Mouse (Mus musculus) cerebellum, adult 8-10 months (tissue): ENCODE measurements around the gene Cyp4f13.

Experiments used
- DNase-seq: peaks from one replicate; pipeline ENCODE4 v3.0.0; 2022

Gene Cyp4f13

DNA sequence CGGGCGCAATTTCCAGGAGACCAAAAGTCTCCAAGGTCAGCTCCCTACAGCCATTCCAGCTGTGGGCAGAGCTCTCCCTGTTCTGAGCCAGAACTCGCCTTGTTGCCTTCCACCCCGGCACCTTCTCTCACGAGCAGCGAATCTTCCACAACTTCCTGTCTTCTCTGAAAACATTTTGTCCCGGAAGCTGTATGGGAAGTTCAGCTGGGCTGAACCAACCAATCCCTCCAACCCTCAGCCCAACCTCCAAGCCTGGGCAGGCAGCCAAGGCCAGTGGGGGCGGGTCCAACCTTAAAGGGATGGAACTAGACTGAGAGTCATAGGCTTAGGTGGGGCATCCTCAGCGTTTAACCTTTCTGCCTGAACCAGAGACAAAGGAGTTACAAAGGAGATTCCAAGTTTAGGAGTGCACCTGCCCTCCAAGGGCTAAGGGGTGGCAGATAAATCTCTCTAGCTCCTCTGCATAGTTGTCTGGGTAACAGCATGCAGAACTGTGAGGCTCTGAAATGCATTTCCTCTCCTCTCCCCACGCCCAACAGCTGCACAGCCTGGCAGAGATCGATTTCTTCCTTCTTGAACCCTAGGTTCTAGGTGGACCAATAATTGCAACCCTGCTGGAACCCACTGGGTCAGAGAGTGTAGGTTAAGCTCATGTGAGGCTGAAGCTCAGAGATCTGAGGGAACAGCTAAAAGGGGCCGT, at the start of gene Cyp4f13:
Gene Cyp4f13 (minus strand): TSS at position 188 of the 700 bp plus-strand sequence.
- DNase-seq, result peak; percentile 89

DNA sequence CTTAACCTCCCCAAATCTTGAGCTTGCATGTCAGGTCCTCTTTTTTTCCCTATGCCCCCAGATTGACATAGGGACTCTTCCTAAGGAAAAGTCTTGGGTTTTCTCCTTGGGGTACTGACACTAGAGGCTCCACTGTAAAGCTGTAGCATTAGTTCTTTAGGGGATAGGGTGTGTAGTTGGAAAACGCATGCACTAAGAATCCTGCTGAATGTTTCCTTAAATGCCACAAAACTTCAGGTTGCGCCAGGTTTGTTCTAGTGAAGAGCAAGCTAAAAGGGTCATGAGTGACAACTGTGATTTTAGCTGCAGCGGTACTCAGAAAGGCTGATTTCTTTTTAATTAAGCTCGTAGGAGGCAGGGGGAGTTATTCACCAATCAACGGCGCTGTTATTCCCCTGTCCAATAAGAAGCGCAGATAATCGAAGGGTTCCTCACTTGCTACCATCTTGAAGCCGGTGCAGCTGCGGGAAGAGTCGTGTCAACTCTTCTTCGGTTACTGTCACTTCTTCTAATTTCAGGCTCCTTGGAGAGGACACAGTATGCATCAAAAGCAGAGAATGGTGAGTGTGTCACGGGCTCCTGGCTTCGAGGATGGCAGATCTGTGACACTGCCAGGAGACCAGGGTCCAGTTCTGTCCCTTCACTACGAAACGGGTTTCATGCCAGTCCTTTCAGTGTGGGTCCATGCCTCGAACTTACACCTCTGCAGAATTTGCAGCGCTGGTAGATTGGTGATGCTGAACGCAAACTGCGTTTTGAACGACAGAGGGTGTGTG, 45.7 kb upstream of the Cyp4f13 start, which contains the start of gene Zfp952:
Gene Zfp952 (plus strand): TSS at position 431 of the 776 bp plus-strand sequence.
- peak; percentile 77 for DNase-seq

- DNase-seq, result no peak
These were observed 44.9 kb upstream of the Cyp4f13 start for GRCm38 (mm10) chr17:32991965-32992698.

DNA sequence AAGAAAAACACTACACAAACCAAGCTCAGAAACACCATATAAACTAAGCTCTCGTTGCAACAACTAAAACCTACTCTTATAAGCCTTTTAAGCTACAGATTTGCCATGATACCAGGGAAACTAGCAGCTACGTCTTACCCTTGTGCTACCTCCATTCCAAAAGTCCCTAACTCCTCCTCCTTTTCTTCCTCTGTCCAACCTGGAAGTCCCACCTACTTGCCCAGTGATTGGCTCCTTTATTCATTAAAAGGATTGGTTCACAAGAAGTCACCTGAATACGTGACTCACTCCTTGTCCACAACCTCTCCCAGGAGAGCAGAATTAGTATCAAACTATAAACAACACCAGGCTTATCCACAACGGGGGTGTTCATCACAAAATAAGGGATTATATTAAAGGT, 39.1 kb upstream of the Cyp4f13 start:
- no peak for DNase-seq

- no peak for DNase-seq
These were observed 34.2 kb upstream of the Cyp4f13 start for GRCm38 (mm10) chr17:32981361-32981760.

DNA sequence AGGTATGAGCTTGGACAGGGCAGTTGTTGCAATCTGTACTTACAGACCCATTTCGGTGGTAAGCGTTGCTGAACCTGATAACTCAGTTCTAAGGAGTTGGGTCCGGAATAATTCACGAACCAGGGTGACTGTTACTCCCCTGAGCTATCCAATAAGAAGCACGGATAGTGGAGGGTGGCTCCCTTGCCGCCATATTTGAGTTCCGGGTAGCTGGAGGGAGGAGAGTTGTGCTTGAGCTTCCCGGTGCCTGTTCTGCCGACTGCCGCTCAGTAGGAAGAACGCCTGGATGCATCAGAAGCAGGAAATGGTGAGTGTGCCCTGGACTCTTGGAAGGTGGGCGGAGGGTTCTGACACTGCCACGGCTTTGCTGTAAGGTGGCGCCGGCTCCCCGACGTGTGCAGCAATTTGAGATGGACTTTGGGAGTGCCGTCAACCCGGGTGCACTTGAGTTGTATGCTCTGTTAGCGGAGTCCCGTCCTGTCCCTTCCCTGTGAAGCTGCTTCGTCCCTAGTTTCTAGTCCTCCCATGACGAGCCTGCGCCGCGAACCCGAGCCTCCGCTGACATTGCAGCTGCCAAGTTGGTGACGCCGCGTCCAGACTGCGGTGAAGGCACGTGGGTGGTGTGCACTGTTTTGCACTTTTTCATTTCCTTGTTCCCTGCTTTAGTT, 18.6 kb upstream of the Cyp4f13 start, which contains the start of gene Zfp472:
Gene Zfp472 (plus strand): TSS at position 192 of the 668 bp plus-strand sequence.
- DNase-seq, result peak; percentile 91

GRCm38 (mm10) chr17:32965253-32965622, 18.0 kb upstream of the Cyp4f13 start:
- no peak for DNase-seq

- peak; percentile 84 for DNase-seq
These were observed 4.2 kb upstream of the Cyp4f13 start for GRCm38 (mm10) chr17:32951441-32951840.

- DNase-seq, result no peak
These were observed 3.8 kb upstream of the Cyp4f13 start for GRCm38 (mm10) chr17:32951006-32951405.

DNA sequence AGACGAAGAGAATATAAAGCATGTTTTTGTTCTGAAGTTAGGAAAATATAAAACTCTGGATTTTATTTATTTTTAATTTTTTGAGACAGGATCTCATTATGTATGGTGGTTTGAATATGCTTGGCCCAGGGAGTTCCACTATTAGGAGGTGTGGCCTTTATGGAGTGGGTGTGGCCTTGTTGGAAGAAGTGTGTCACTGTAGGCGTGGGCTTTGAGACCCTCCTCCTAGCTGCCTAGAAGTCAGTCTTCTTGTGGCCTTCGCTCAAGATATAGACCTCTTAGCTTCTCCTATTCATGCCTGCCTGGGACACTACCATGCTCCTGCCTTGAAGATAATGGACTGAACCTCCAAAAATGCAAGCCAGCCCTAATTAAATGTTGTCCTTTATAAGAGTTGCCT, 2.9 kb upstream of the Cyp4f13 start:
- no peak for DNase-seq

DNA sequence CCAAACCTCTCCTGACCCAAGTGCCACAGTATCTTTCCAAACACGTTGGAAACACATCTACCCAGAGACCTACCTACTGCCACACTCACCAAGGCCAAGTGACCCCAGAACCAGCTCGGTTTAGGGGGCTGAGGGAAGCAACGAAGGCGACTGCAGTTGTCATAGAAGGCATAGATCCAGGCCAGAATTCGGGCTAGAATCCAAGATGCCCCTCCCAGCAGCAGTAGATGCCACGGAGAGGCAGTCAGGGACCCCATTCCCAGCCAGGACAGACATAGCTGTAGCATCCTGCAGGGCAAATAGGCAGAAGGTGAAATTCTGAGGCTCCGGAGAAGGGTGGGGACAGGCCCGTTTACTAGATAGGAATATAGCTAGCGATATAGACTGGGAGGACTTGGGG, 486 bp downstream of the Cyp4f13 start:
- DNase-seq, result no peak

DNA sequence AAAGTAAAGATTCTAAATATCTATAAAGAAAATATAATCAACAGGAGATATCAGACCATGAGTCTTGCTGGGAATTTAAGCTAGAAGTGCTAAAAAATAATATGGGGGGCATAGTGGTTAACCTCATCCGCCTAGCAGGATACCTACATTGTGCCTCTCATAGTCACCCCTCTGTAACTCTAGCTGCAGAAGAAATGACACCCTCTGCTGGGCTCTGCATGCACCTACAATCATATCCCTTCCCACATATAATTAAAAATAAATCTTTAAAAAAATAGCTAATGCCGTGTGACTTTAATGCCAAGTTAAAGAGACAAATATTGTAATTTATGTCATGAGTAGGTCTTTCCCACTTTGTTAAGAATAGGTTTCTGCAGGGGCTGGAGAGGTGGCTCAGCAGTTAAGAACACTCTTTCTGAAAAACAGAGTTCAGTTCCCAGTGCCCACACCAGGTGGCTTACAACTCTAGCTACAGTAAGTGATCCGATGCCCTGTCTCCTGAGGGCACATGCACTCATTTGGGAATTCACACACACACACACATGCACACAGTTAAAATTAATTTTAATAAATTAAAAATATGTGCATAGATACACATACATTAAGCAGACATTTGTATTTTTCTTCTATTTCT, 2.7 kb downstream of the Cyp4f13 start:
- DNase-seq, result no peak

DNA sequence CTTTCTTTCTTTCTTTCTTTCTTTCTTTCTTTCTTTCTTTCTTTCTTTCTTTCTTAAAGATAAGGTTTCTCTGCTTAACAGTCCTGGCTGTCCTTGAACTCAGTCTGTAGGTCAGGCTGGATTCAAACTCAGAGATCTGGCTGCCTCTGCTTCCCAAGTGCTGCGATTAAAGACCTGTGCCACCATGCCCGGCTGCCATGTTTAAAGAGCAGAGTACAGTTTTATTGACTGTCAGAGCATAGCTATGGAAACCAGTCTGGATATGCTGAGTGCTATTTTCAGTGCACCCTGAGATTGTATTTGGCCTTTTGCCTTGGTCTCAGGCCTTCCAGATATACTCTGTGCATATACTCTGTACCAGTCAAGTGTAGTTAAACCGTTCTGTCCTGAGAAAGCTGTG, 3.5 kb downstream of the Cyp4f13 start:
- DNase-seq, result no peak

GRCm38 (mm10) chr17:32939831-32940230, 7.4 kb downstream of the Cyp4f13 start:
- DNase-seq, result no peak

GRCm38 (mm10) chr17:32927803-32928202, 19.4 kb downstream of the Cyp4f13 start:
- DNase-seq, result no peak

DNA sequence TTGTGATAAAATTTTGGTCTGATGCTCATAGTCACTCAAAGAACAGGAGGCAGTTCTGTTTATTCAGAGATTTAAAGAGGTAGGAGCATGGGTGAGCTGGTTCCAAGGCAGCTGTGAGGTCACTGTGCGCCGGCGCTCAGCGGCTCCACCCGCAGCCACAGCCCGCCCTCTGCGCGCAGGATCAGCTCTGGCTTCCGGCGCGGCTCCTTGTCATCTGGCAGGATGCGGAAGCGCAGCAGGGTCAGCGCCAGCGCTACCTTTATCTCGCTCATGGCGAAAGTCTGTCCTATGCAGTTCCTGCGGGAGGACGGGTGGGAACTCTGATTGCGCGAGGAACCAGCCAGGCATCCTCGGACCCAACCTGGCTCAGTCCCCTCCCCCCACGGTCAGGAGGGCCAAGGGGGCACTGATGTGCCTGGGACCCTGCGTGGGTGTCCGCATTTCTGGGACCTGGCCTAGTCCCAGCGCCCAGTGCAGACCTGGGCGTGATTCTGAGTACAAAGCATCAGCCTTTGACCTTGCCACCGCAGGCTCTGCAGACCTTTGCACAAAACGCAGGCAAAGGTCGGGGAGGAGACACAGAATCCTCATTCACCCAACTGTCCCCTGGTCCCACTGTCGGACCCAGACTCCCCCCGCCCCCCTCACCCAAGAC, 22.4 kb downstream of the Cyp4f13 start:
- DNase-seq, result peak; percentile 61

DNA sequence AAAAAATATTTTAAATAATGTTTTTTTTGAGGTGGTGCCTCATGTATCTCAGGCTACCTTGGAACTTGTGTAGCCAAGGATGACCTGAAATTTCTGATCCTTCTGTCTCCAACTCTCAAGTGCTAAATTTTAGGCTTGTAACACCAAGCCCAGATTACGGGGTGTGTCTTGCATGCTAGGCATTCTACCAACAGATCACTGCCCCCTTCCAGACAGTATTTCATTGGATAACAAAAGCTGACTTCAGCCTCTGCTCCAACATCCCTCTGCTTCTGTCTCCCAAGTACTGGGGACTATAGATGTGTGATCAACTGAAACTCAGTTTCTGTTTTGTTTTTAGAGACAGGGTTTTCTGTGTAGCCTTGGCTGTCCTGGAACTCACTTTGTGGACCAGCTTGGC, 23.5 kb downstream of the Cyp4f13 start:
- no peak for DNase-seq

GRCm38 (mm10) chr17:32919123-32919522, 28.1 kb downstream of the Cyp4f13 start:
- DNase-seq, result no peak

- peak; percentile 39 for DNase-seq
These were observed 30.1 kb downstream of the Cyp4f13 start, which contains the start of gene Cyp4f14 for GRCm38 (mm10) chr17:32917131-32917530. Gene Cyp4f14, minus strand, starts transcription at chr17:32917342.

DNA sequence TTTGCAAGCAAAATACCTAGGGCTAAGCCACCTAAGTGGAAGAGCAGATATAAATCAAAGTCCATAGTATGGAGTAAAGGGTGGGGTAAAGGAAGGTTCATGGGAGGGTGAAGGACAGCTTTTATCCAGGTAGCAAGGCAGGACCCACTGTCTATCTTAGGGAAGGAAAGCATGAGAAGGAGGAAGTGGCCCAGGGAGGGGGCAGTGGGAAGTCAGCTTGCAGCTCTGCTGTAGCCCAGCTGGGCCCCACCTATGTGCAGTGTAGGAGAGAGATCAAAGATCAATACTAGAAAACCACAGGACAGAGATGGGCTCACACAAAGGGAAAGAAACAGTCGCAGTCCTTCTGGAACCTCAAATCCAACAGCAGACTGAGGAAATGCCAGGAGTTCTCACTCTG, 31.1 kb downstream of the Cyp4f13 start:
- DNase-seq, result no peak

DNA sequence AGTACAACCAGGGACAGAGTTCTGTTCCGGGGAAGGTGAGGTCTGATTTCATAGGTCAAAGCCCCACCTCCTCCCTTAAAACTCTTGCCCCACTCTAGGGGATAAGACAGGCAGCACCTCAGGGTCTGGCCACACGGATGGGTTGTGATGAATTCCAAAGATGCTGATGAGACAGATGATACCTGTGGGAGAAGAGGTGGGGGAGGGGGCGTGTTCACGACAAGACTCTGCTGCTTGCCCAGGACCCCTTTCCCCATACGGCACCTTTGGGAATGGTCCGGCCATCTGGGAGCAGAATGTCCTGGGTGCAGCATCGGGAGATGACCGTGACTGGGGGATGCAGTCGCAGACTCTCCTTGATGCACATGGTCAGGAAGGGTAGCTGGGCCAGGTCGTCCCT, 41.0 kb downstream of the Cyp4f13 start:
- DNase-seq, result no peak

DNA sequence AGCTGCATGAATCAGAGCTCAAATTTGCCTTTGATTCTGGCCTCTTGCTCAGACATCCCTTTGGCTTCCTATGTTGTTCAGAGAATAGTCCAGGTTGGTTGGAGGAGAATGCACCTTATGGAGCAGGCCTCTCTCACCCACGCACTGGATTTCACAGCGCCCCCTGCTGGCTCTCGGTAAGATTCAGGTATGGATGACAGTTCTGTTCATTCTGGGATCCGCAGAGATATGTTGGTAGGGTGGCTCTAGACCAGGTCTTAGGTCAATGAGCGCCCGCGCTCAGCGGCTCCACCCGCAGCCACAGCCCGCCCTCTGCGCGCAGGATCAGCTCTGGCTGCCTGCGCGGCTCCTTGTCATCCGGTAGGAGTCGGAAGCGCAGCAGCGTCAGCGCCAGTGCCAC, 42.0 kb downstream of the Cyp4f13 start:
- peak; percentile 51 for DNase-seq
